Mouse (Mus musculus) bone marrow macrophage, adult 2 months (primary cell): ENCODE data around the gene Zfp408.

ENCODE experiments used
- CTCF ChIP-seq: IDR thresholded peaks from 2 replicates; pipeline ENCODE4 v1.5.1; 2012; ENCODE audit warnings: low read depth, mild to moderate bottlenecking, low read length, moderate library complexity
- POLR2A ChIP-seq: IDR thresholded peaks from 2 replicates; pipeline ENCODE4 v1.6.1; 2012; ENCODE audit warnings: mild to moderate bottlenecking, low read depth, low read length, borderline replicate concordance

- TF ChIP-seq CTCF (no peak), POLR2A (no peak)
Measured at GRCm38 (mm10) chr2:91650360-91650995, 887 bp upstream of the Zfp408 start.
